Mouse (Mus musculus) neural tube, embryonic 12.5 days (tissue): ENCODE results near the gene Stk35. TPM values are rescaled to one million over a fixed set of nuclear protein-coding genes. Genes with fewer than 3 reads are reported as not detected.
"Not testable (repeated sequence)": the region's sequence is repeated elsewhere in the genome, so short reads cannot be mapped to it uniquely, and the experiment has no call there.

Experiments used
- ATAC-seq: fragments of 200-750 bp; cut with Nextera tagmentation; 2 replicates; pipeline ENCODE4 v1.8.0; 2017; ENCODE audit warnings: low read depth, mild to moderate bottlenecking, moderate TSS enrichment, moderate library complexity; ENCODE audit not compliant: low FRiP score
- H3K27ac ChIP-seq: fragments of 300-500 bp; sonication (generic); 2 replicates; pipeline ENCODE4 v1.5.1; 2016
- H3K27me3 ChIP-seq: fragments of 300-500 bp; sonication (generic); replicated peaks from 2 replicates; pipeline ENCODE4 v1.6.1; 2016; ENCODE audit warnings: mild to moderate bottlenecking
- H3K36me3 ChIP-seq: fragments of 300-500 bp; sonication (generic); 2 replicates; pipeline ENCODE4 v1.6.1; 2016; ENCODE audit warnings: mild to moderate bottlenecking
- H3K4me1 ChIP-seq: fragments of 300-500 bp; sonication (generic); 2 replicates; pipeline ENCODE4 v1.6.1; 2016
- H3K4me2 ChIP-seq: fragments of 300-500 bp; sonication (generic); replicated peaks from 2 replicates; pipeline ENCODE4 v1.6.1; 2016; ENCODE audit warnings: mild to moderate bottlenecking
- H3K4me3 ChIP-seq: fragments of 300-500 bp; sonication (generic); 2 replicates; pipeline ENCODE4 v1.5.1; 2016
- H3K9ac ChIP-seq: fragments of 300-500 bp; sonication (generic); 2 replicates; pipeline ENCODE4 v1.6.1; 2016; ENCODE audit warnings: mild to moderate bottlenecking
- H3K9me3 ChIP-seq: fragments of 300-500 bp; sonication (generic); 2 replicates; pipeline ENCODE4 v1.6.1; 2016; ENCODE audit warnings: mild to moderate bottlenecking
- WGBS: fragments of 180-500 bp; shearing (Covaris S2); methylation state at CpG from one replicate; pipeline ENCODE4 v1.1.7; 2016; 5-methylcytosine and 5-hydroxymethylcytosine counted together
- polyA plus RNA-seq: library from polyadenylated mRNA; unstranded; fragments of >200 nt; fragmentation: Nextera tagmentation; extraction: Ambion mirVana; gene quantifications from 2 replicates; pipeline ENCODE4 v1.2.1, GENCODE M21; 2016

Stk35 gene
- polyA plus RNA-seq, 1 experiment from 2014 or later, result 15.2 TPM

GRCm38 (mm10) chr2:129838321-129838720 is 38.0 kb downstream of the Stk35 start:
- Histone ChIP-seq H3K27ac (no peak overlapping the region), H3K4me1 (no peaks in the 10 kb centered on the region), H3K4me2 (no peak overlapping the region), H3K4me3 (no peak overlapping the region), H3K9ac (no peak overlapping the region), H3K9me3 (no peaks in the 10 kb centered on the region), H3K36me3 (no peaks in the 10 kb centered on the region), H3K27me3 (no peaks in the 10 kb centered on the region)
- WGBS, result 81% methylated on average over 1 of the region's 1 CpGs
- no peak for ATAC-seq

- no peak overlapping the region for H3K9ac ChIP-seq
- no peaks in the 10 kb centered on the region for H3K27me3 ChIP-seq
- ATAC-seq, result no peak
- no peak overlapping the region for H3K4me3 ChIP-seq
- H3K9me3 ChIP-seq, result no peaks in the 10 kb centered on the region
- H3K36me3 ChIP-seq, result no peaks in the 10 kb centered on the region
- no peak overlapping the region for H3K27ac ChIP-seq
- no peaks in the 10 kb centered on the region for H3K4me1 ChIP-seq
- WGBS, result 93% methylated on average over 3 of the region's 3 CpGs
- H3K4me2 ChIP-seq, result no peak overlapping the region
These were observed 45.5 kb downstream of the Stk35 start for GRCm38 (mm10) chr2:129845826-129846225.

DNA sequence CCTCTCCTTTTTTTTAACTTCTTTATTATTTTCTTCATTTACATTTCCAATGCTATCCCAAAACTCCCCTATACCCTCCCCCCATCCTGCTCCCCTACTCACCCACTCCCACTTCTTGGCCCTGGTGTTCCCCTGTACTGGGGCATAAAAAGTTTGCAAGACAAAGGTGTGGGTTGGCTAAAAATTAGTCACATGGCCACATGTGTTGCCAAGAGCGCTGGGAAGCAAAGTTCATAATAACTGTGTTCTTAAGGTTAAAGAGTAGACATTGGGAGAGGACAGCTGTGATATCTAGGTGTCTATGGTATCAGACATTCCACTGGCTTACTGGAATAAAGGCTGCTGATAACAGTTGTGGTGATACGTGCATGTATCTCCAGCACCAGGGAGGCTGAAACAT is 46.2 kb downstream of the Stk35 start:
- no peaks in the 10 kb centered on the region for H3K27me3 ChIP-seq
- no peaks in the 10 kb centered on the region for H3K36me3 ChIP-seq
- H3K4me1 ChIP-seq, result no peaks in the 10 kb centered on the region
- H3K9ac ChIP-seq, result no peak overlapping the region
- no peak for ATAC-seq
- H3K4me2 ChIP-seq, result no peak overlapping the region
- no peak overlapping the region for H3K27ac ChIP-seq
- 90% methylated on average over 2 of the region's 2 CpGs for WGBS
- H3K4me3 ChIP-seq, result no peak overlapping the region
- H3K9me3 ChIP-seq, result no peaks in the 10 kb centered on the region

GRCm38 (mm10) chr2:129849078-129849477 is 48.8 kb downstream of the Stk35 start:
- not testable (repeated sequence) for H3K4me1 ChIP-seq, ATAC-seq, H3K9ac ChIP-seq, H3K4me2 ChIP-seq, H3K36me3 ChIP-seq, H3K4me3 ChIP-seq, H3K27ac ChIP-seq, H3K9me3 ChIP-seq, H3K27me3 ChIP-seq
- 92% methylated on average over 3 of the region's 3 CpGs for WGBS

- Histone ChIP-seq H3K27ac (no peak overlapping the region), H3K4me2 (no peak overlapping the region), H3K4me1 (no peaks in the 10 kb centered on the region), H3K36me3 (no peaks in the 10 kb centered on the region), H3K27me3 (no peaks in the 10 kb centered on the region), H3K4me3 (no peak overlapping the region), H3K9ac (no peak overlapping the region), H3K9me3 (no peaks in the 10 kb centered on the region)
- WGBS, result 86% methylated on average over 4 of the region's 4 CpGs
- ATAC-seq, result no peak
These were observed 51.2 kb downstream of the Stk35 start for GRCm38 (mm10) chr2:129851512-129851911.

DNA sequence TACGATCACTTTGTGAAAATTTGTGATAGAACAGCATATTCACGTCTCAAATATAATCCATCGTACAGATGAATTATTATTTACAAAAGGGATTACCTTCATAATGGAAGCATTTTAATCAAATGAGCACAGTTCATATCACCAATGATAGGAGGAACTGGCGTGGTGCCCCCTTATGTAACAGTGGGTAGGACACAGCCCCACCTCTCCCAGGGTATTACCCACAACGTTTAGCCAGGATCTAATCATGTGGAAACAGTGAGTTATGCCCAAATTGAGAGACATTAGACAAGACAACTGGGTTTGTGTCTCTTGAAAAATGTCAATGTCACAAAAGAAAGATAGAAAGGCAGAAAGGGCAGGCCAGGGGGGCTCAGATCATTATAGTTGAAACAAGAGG is 62.9 kb downstream of the Stk35 start:
- H3K27ac ChIP-seq, result no peak overlapping the region
- H3K4me1 ChIP-seq, result no peaks in the 10 kb centered on the region
- H3K27me3 ChIP-seq, result no peaks in the 10 kb centered on the region
- no peaks in the 10 kb centered on the region for H3K9me3 ChIP-seq
- ATAC-seq, result no peak
- WGBS, result 85% methylated on average over 5 of the region's 5 CpGs
- H3K4me3 ChIP-seq, result no peak overlapping the region
- H3K36me3 ChIP-seq, result no peaks in the 10 kb centered on the region
- no peak overlapping the region for H3K4me2 ChIP-seq
- H3K9ac ChIP-seq, result no peak overlapping the region

- Histone ChIP-seq H3K4me2 (no peak overlapping the region), H3K9ac (no peak overlapping the region), H3K36me3 (no peaks in the 10 kb centered on the region), H3K27ac (no peak overlapping the region), H3K27me3 (no peaks in the 10 kb centered on the region), H3K4me3 (no peak overlapping the region), H3K9me3 (no peaks in the 10 kb centered on the region), H3K4me1 (no peaks in the 10 kb centered on the region)
- WGBS, result 87% methylated on average over 3 of the region's 3 CpGs
- no peak for ATAC-seq
These were observed 64.6 kb downstream of the Stk35 start for GRCm38 (mm10) chr2:129864958-129865357.

GRCm38 (mm10) chr2:129869151-129869550 is 68.8 kb downstream of the Stk35 start:
- no peak for ATAC-seq
- no peak overlapping the region for H3K4me2 ChIP-seq
- H3K36me3 ChIP-seq, result no peaks in the 10 kb centered on the region
- no peak overlapping the region for H3K27ac ChIP-seq
- H3K4me1 ChIP-seq, result 0 out of 2 replicates have a peak, but pooled peaks cover 2% of the 10 kb centered on the region
- WGBS, result 96% methylated on average over 5 of the region's 5 CpGs
- H3K4me3 ChIP-seq, result no peak overlapping the region
- H3K9ac ChIP-seq, result no peak overlapping the region
- H3K27me3 ChIP-seq, result no peaks in the 10 kb centered on the region
- no peaks in the 10 kb centered on the region for H3K9me3 ChIP-seq

- no peak overlapping the region for H3K4me3 ChIP-seq
- 0 out of 2 replicates have a peak, but pooled peaks cover 2% of the 10 kb centered on the region for H3K4me1 ChIP-seq
- no peak overlapping the region for H3K9ac ChIP-seq
- no peak overlapping the region for H3K27ac ChIP-seq
- H3K9me3 ChIP-seq, result no peaks in the 10 kb centered on the region
- H3K36me3 ChIP-seq, result no peaks in the 10 kb centered on the region
- no peaks in the 10 kb centered on the region for H3K27me3 ChIP-seq
- H3K4me2 ChIP-seq, result no peak overlapping the region
- WGBS, result 91% methylated on average over 5 of the region's 5 CpGs
- ATAC-seq, result no peak
These were observed 70.9 kb downstream of the Stk35 start for GRCm38 (mm10) chr2:129871246-129871645.

- no peaks in the 10 kb centered on the region for H3K36me3 ChIP-seq
- no peak overlapping the region for H3K4me2 ChIP-seq
- ATAC-seq, result no peak
- H3K4me1 ChIP-seq, result 0 out of 2 replicates have a peak, but pooled peaks cover 2% of the 10 kb centered on the region
- no peak overlapping the region for H3K9ac ChIP-seq
- no peaks in the 10 kb centered on the region for H3K27me3 ChIP-seq
- H3K27ac ChIP-seq, result no peak overlapping the region
- 81% methylated on average over 7 of the region's 7 CpGs for WGBS
- H3K9me3 ChIP-seq, result no peaks in the 10 kb centered on the region
- H3K4me3 ChIP-seq, result no peak overlapping the region
These were observed 71.8 kb downstream of the Stk35 start for GRCm38 (mm10) chr2:129872071-129872470.

DNA sequence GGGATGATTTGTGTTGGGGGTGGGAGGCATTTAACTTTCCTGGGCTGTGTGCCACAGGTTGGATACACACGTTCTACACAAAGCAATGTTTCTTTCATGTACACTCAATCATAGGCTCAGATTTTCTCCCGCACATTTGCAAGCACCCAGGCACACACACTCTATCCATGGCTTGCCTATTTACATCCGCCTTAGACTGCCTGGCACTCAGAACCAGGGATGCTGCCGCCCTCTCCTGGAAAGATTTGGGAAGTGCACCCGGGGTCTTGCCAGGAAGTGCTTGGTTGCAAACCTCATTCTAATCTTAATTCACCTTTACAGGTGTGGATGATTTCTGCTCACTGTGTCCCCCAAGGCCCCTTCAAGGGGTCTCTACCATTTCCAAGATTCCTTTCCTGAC is 73.2 kb downstream of the Stk35 start:
- Histone ChIP-seq H3K4me1 (0 out of 2 replicates have a peak, but pooled peaks cover 2% of the 10 kb centered on the region), H3K4me2 (no peak overlapping the region), H3K4me3 (no peak overlapping the region), H3K9ac (no peak overlapping the region), H3K27ac (no peak overlapping the region), H3K27me3 (no peaks in the 10 kb centered on the region), H3K9me3 (no peaks in the 10 kb centered on the region), H3K36me3 (no peaks in the 10 kb centered on the region)
- 11% methylated on average over 5 of the region's 5 CpGs for WGBS
- ATAC-seq, result peak; percentile 76

DNA sequence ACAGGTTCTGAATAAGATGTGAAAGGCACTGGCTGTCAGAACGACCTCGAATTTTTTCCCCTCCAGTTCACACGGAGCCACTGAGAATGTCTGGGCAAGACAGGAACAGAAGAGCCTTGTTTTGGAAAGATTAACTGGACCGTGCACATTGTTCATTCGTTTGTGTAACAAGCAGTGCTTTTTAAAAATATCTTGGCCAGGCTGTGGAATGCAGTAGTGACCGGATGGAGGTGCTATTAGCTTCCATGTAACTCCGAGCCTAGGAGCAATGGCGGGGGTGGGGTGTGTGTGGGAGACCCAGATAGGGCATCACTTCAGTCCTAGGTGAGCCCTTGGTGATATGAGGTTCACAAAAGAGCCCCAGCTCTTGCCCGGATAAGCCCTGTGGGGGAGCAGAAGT is 73.8 kb downstream of the Stk35 start:
- no peak overlapping the region for H3K9ac ChIP-seq
- no peaks in the 10 kb centered on the region for H3K9me3 ChIP-seq
- H3K36me3 ChIP-seq, result no peaks in the 10 kb centered on the region
- no peak overlapping the region for H3K27ac ChIP-seq
- H3K27me3 ChIP-seq, result no peaks in the 10 kb centered on the region
- H3K4me3 ChIP-seq, result no peak overlapping the region
- no peak overlapping the region for H3K4me2 ChIP-seq
- 63% methylated on average over 9 of the region's 9 CpGs for WGBS
- no peak for ATAC-seq
- 0 out of 2 replicates have a peak, but pooled peaks cover 2% of the 10 kb centered on the region for H3K4me1 ChIP-seq

GRCm38 (mm10) chr2:129874509-129875095 is 74.3 kb downstream of the Stk35 start:
- Histone ChIP-seq H3K4me3 (no peak overlapping the region), H3K27me3 (no peaks in the 10 kb centered on the region), H3K9me3 (no peaks in the 10 kb centered on the region), H3K36me3 (no peaks in the 10 kb centered on the region), H3K4me2 (no peak overlapping the region), H3K9ac (no peak overlapping the region), H3K4me1 (0 out of 2 replicates have a peak, but pooled peaks cover 2% of the 10 kb centered on the region), H3K27ac (no peak overlapping the region)
- 75% methylated on average over 10 of the region's 10 CpGs for WGBS
- ATAC-seq, result no peak
